In genomic region chr15:81802001-81802890, GRCm38 (mm10) we compare ENCODE assay signal across 8 mouse cellular contexts. TPM values are rescaled to one million over a fixed set of nuclear protein-coding genes. Genes with fewer than 3 reads are reported as not detected.
DNase-seq lines count a peak whose midpoint lies in the region; ATAC-seq lines count a peak whose summit lies in the region.

Gene Tef (plus strand): TSS chr15:81802421.

- peak within 1 kb of the TSS; percentile 69 for H3K27ac ChIP-seq in heart, embryonic 10.5 days
- peak within 1 kb of the TSS; percentile 77 for H3K27ac ChIP-seq in kidney, embryonic 15.5 days

- peaks cover 49% of the 10 kb centered on the region for H3K4me1 ChIP-seq in heart, embryonic 10.5 days
- peaks cover 52% of the 10 kb centered on the region for H3K4me1 ChIP-seq in kidney, embryonic 15.5 days

- no peaks in the 10 kb centered on the region for H3K9me3 ChIP-seq in heart, embryonic 10.5 days
- H3K9me3 ChIP-seq in kidney, embryonic 15.5 days (replicated peaks) = no peaks in the 10 kb centered on the region

- peaks cover 9% of the 10 kb centered on the region for H3K27me3 ChIP-seq in heart, embryonic 10.5 days (ENCODE audit: insufficient read depth, poor library complexity, severe bottlenecking)
- H3K27me3 ChIP-seq in kidney, embryonic 15.5 days = no peaks in the 10 kb centered on the region

- 18% methylated on average over 19 of the region's 19 CpGs for WGBS in heart, embryonic 10.5 days
- 22% methylated on average over 19 of the region's 19 CpGs for WGBS in kidney, embryonic 15.5 days

- peak; percentile 94 for ATAC-seq in erythroblast, adult 5-6 weeks (replicated peaks; ENCODE audit: low FRiP score, poor library complexity, severe bottlenecking)
- ATAC-seq in kidney, embryonic 15.5 days (replicated peaks; ENCODE audit: low FRiP score) = peak; percentile 97
- ATAC-seq in monocyte, adult 5-6 weeks (replicated peaks; ENCODE audit: insufficient number of reproducible peaks, low FRiP score, low TSS enrichment, poor library complexity, severe bottlenecking) = peak; percentile 86

- H3K36me3 ChIP-seq in heart, embryonic 10.5 days = no peaks in the 10 kb centered on the region
- no peaks in the 10 kb centered on the region for H3K36me3 ChIP-seq in kidney, embryonic 15.5 days

- DNase-seq in B cell, adult 2 months = peak; percentile 86
- DNase-seq in brain, adult 2 months (ENCODE audit: low read depth, low spot score) = peak; percentile 100
- DNase-seq in heart, embryonic 10.5 days (ENCODE audit: low spot score) = peak; percentile 98
- DNase-seq in liver = peak; percentile 92
- peak; percentile 95 to 98 for DNase-seq in spleen, postnatal 4 days (ENCODE audit: low spot score in 2 of 2)

- peak within 1 kb of the TSS; percentile 3; the same call in 1 of the 2 replicates for H3K9ac ChIP-seq in kidney, embryonic 15.5 days

- H3K4me2 ChIP-seq in kidney, embryonic 15.5 days = peak within 1 kb of the TSS; percentile 57

- peak within 1 kb of the TSS; percentile 46 for H3K4me3 ChIP-seq in heart, embryonic 10.5 days
- peak within 1 kb of the TSS; percentile 37 for H3K4me3 ChIP-seq in kidney, embryonic 15.5 days (replicated peaks)

RNA-seq across cellular contexts. Expression of gene Tef, which starts in this region (rescaled TPM):
- 0.38 and 2.3 TPM in 2 replicates for total RNA-seq in erythroblast, adult 5-6 weeks (2015; ENCODE audit: low replicate concordance)
- 0.98 and 2.0 TPM in 2 replicates for total RNA-seq in erythroblast, adult 5-6 weeks (2017; ENCODE audit: low replicate concordance)
- 17.3 and 20.2 TPM in 2 replicates for polyA plus RNA-seq in heart, embryonic 10.5 days (2016; fragmentation: Nextera tagmentation; extraction: Ambion mirVana)
- polyA plus RNA-seq in kidney, embryonic 15.5 days (2015; fragmentation: Nextera tagmentation; extraction: Ambion mirVana) = 23.9 and 26.5 TPM in 2 replicates
- total RNA-seq in monocyte, adult 5-6 weeks (2017) = 44.4 to 60.3 TPM (median 52.9 TPM) in 3 replicates

Comparison
In these comparisons a context has a peak if more than half of its experiments do, and no peak if none do; other contexts are left out.
1. Peak in every context shown above with its lines: DNase-seq, ATAC-seq, H3K4me3 ChIP-seq and H3K27ac ChIP-seq.
2. RNA of gene Tef (total RNA-seq): 44.4 to 60.3 TPM in monocyte, adult 5-6 weeks; 0.38 to 2.3 TPM in erythroblast, adult 5-6 weeks; every median in the first group is over 10 times any median in the second.